Comparison of ENCODE assay signal across 28 mouse cellular contexts in genomic region chr11:95405771-95406170, GRCm38 (mm10). TPM values are rescaled to one million over a fixed set of nuclear protein-coding genes. Genes with fewer than 3 reads are reported as not detected.
DNase-seq lines count a peak whose midpoint lies in the region; ATAC-seq and TF ChIP-seq lines count a peak whose summit lies in the region.
"Had no signal": no experiment of that assay in that cellular context is flagged by ENCODE, and none has a peak within 500 bp of the region (broad histone marks: within the 10 kb centered on the region; RNA-seq: fewer than 3 reads in every experiment).

No protein-coding gene starts in this region.

- 75% methylated on average over 4 of the region's 4 CpGs for WGBS in heart, embryonic 12.5 days

- no peaks in the 10 kb centered on the region for H3K36me3 ChIP-seq in heart, embryonic 12.5 days
- H3K36me3 ChIP-seq: heart, embryonic 15.5 days; hindbrain, embryonic 13.5 days; kidney, embryonic 15.5 days; limb, embryonic 12.5 days; neural tube, embryonic 12.5 days had no signal

- no peak overlapping the region for H3K4me2 ChIP-seq in heart, embryonic 12.5 days
- H3K4me2 ChIP-seq: forebrain, embryonic 13.5 days; heart, embryonic 15.5 days; hindbrain, embryonic 13.5 days; kidney, embryonic 15.5 days; limb, embryonic 12.5 days; liver, embryonic 11.5 days; midbrain, embryonic 11.5 days; neural tube, embryonic 12.5 days had no signal

- peak; percentile 60 for DNase-seq in adrenal gland, postnatal 10 days
- no peak for DNase-seq in adrenal gland, adult 8-10 months
- DNase-seq in gastrocnemius, adult 2 months = peak; percentile 71
- DNase-seq in gastrocnemius, postnatal 10 days = no peak
- DNase-seq in heart, postnatal 4 days = peak; percentile 31
- peak; percentile 59 for DNase-seq in adipocyte (ENCODE audit: low spot score)
- DNase-seq: cerebellum, adult 8-10 months; cerebellum, postnatal 36 days; kidney, adult 11 months; kidney, postnatal 25 days; lung, postnatal 36 days; right cerebral cortex, adult 18-20 months; right cerebral cortex, postnatal 4 days; thymus, postnatal 4 days had no signal

- peak overlapping the region; percentile 72 for H3K27ac ChIP-seq in gastrocnemius, adult 2 months
- H3K27ac ChIP-seq in heart, embryonic 12.5 days (ENCODE audit: poor library complexity, severe bottlenecking) = no peak overlapping the region
- H3K27ac ChIP-seq: forebrain, embryonic 13.5 days; heart, adult 2 months; heart, embryonic 15.5 days; hindbrain, embryonic 13.5 days; kidney, embryonic 15.5 days; layer of hippocampus, adult 2 months; left cerebral cortex, adult 2 months; limb, embryonic 12.5 days; neural tube, embryonic 12.5 days had no signal

- TF ChIP-seq CTCF in gastrocnemius, adult 2 months (IDR thresholded peaks at IDR 0.05) = no peak

- H3K4me3 ChIP-seq in gastrocnemius, adult 2 months = peak overlapping the region; percentile 39; the same call in 1 of the 2 replicates
- no peak overlapping the region for H3K4me3 ChIP-seq in heart, embryonic 12.5 days
- H3K4me3 ChIP-seq: forebrain, embryonic 13.5 days; heart, adult 2 months; heart, embryonic 15.5 days; hindbrain, embryonic 13.5 days; kidney, embryonic 15.5 days; layer of hippocampus, adult 2 months; left cerebral cortex, adult 2 months; limb, embryonic 12.5 days; neural tube, embryonic 12.5 days had no signal

- H3K9me3 ChIP-seq in heart, embryonic 12.5 days (replicated peaks) = no peaks in the 10 kb centered on the region
- H3K9me3 ChIP-seq: forebrain, embryonic 13.5 days; heart, embryonic 15.5 days; hindbrain, embryonic 13.5 days; kidney, embryonic 15.5 days; limb, embryonic 12.5 days; neural tube, embryonic 12.5 days had no signal

- no peak for ATAC-seq in heart, embryonic 12.5 days (ENCODE audit: insufficient number of reproducible peaks, low FRiP score)
- ATAC-seq: forebrain, embryonic 13.5 days; midbrain, embryonic 16.5 days; Patski had no signal

- peaks cover 23% of the 10 kb centered on the region for H3K4me1 ChIP-seq in heart, embryonic 12.5 days (replicated peaks)
- H3K4me1 ChIP-seq: neural tube, embryonic 12.5 days had no signal

- no peaks in the 10 kb centered on the region for H3K27me3 ChIP-seq in heart, embryonic 12.5 days (replicated peaks)
- H3K27me3 ChIP-seq: forebrain, embryonic 13.5 days; heart, embryonic 15.5 days; hindbrain, embryonic 13.5 days; kidney, embryonic 15.5 days; limb, embryonic 12.5 days; neural tube, embryonic 12.5 days; Patski had no signal

- intact Hi-C loops in gastrocnemius, adult 2 months (cut with DNase I) = no loop called here

- no peak overlapping the region for H3K9ac ChIP-seq in heart, embryonic 12.5 days
- H3K9ac ChIP-seq: forebrain, embryonic 13.5 days; heart, embryonic 15.5 days; hindbrain, embryonic 13.5 days; kidney, embryonic 15.5 days; limb, embryonic 12.5 days; neural tube, embryonic 12.5 days had no signal

RNA-seq across cellular contexts. Expression of gene Spop, which starts 8.1 kb away (rescaled TPM):
- 100 to 1,000 TPM; 104 to 121 TPM for total RNA-seq in adrenal gland, postnatal 10 days (2021)
- total RNA-seq in adrenal gland, adult 8-10 months (2022) = 100 to 1,000 TPM; 160 to 216 (median 189) TPM
- total RNA-seq in gastrocnemius, adult 2 months (2021) = 100 to 1,000 TPM; 190 to 208 TPM
- total RNA-seq in gastrocnemius, postnatal 10 days (2021) = 100 to 1,000 TPM; 192 to 216 TPM
- total RNA-seq in heart, postnatal 4 days (2021) = 100 to 1,000 TPM; 111 to 133 TPM
- polyA plus RNA-seq in heart, embryonic 12.5 days (2016; fragmentation: Nextera tagmentation; extraction: Ambion mirVana) = 115 and 119 TPM in 2 replicates

RNA-seq across cellular contexts. Expression of gene Slc35b1, which starts 21.3 kb away (rescaled TPM):
- total RNA-seq in adrenal gland, postnatal 10 days (2021) = 10 to 100 TPM; 48.8 to 53.9 TPM
- 10 to 100 TPM; 62.7 to 88.9 (median 78.0) TPM for total RNA-seq in adrenal gland, adult 8-10 months (2022)
- total RNA-seq in gastrocnemius, adult 2 months (2021) = 10 to 100 TPM; 42.4 to 49.5 TPM
- 10 to 100 TPM; 42.7 to 43.8 TPM for total RNA-seq in gastrocnemius, postnatal 10 days (2021)
- 10 to 100 TPM; 57.1 to 60.5 TPM for total RNA-seq in heart, postnatal 4 days (2021)
- 86.0 and 86.5 TPM in 2 replicates for polyA plus RNA-seq in heart, embryonic 12.5 days (2016; fragmentation: Nextera tagmentation; extraction: Ambion mirVana)

Comparison
In these comparisons a context has a peak if more than half of its experiments do, and no peak if none do; other contexts are left out.
1. DNase-seq: peak in adrenal gland, postnatal 10 days (single experiment), gastrocnemius, adult 2 months (single experiment), heart, postnatal 4 days (single experiment) and adipocyte (single experiment); none in adrenal gland, adult 8-10 months (single experiment) and gastrocnemius, postnatal 10 days (single experiment).